Mouse (Mus musculus): ENCODE data around the gene Sgcg.

The Sgcg gene

GRCm38 (mm10) chr14:61235846-61236474 lies 22.3 kb downstream of the Sgcg start:
- no peak for DNase-seq (ENCODE audit: low read depth, low spot score)

- peak; percentile 13 for DNase-seq (ENCODE audit: low read depth, low spot score)
Measured at GRCm38 (mm10) chr14:61232016-61232568, 26.2 kb downstream of the Sgcg start.

GRCm38 (mm10) chr14:61230179-61230578 lies 28.1 kb downstream of the Sgcg start:
- no peak for DNase-seq (ENCODE audit: low read depth, low spot score)

GRCm38 (mm10) chr14:61229763-61230162 lies 28.5 kb downstream of the Sgcg start:
- DNase-seq (ENCODE audit: low read depth, low spot score) = no peak

- DNase-seq (ENCODE audit: low read depth, low spot score) = no peak
Measured at GRCm38 (mm10) chr14:61226151-61226550, 32.1 kb downstream of the Sgcg start.

GRCm38 (mm10) chr14:61224387-61225077 lies 33.8 kb downstream of the Sgcg start:
- no peak for DNase-seq (ENCODE audit: low read depth, low spot score)

GRCm38 (mm10) chr14:61223740-61224139 lies 34.5 kb downstream of the Sgcg start:
- DNase-seq (ENCODE audit: low read depth, low spot score) = peak; percentile 47

GRCm38 (mm10) chr14:61222506-61222905 lies 35.8 kb downstream of the Sgcg start:
- no peak for DNase-seq (ENCODE audit: low read depth, low spot score)

- no peak for DNase-seq (ENCODE audit: low read depth, low spot score)
Measured at GRCm38 (mm10) chr14:61221166-61221565, 37.1 kb downstream of the Sgcg start.

GRCm38 (mm10) chr14:61211754-61212153 lies 46.5 kb downstream of the Sgcg start:
- no peak for DNase-seq (ENCODE audit: low read depth, low spot score)

GRCm38 (mm10) chr14:61210111-61210510 lies 48.2 kb downstream of the Sgcg start:
- DNase-seq (ENCODE audit: low read depth, low spot score) = no peak

- no peak for DNase-seq (ENCODE audit: low read depth, low spot score)
Measured at GRCm38 (mm10) chr14:61194416-61194815, 63.9 kb downstream of the Sgcg start.

GRCm38 (mm10) chr14:61192326-61192725 lies 66.0 kb downstream of the Sgcg start:
- no peak for DNase-seq (ENCODE audit: low read depth, low spot score)

- DNase-seq (ENCODE audit: low read depth, low spot score) = no peak
Measured at GRCm38 (mm10) chr14:61191904-61192303, 66.4 kb downstream of the Sgcg start.

GRCm38 (mm10) chr14:61173229-61173628 lies 85.1 kb downstream of the Sgcg start:
- peak; percentile 41 for DNase-seq (ENCODE audit: low read depth, low spot score)

GRCm38 (mm10) chr14:61172548-61173158 lies 85.6 kb downstream of the Sgcg start:
- peak; percentile 98 for DNase-seq (ENCODE audit: low read depth, low spot score)

- DNase-seq (ENCODE audit: low read depth, low spot score) = no peak
Measured at GRCm38 (mm10) chr14:61171261-61171970, 86.9 kb downstream of the Sgcg start.
